Mouse (Mus musculus) forebrain, embryonic 14.5 days (tissue): ENCODE data around the gene Rasgrf1. TPM values are rescaled to one million over a fixed set of nuclear protein-coding genes. Genes with fewer than 3 reads are reported as not detected.

Source experiments
- ATAC-seq: fragments of 200-750 bp; cut with Nextera tagmentation; 2 replicates; pipeline ENCODE4 v1.8.0; 2017; ENCODE audit warnings: mild to moderate bottlenecking, moderate library complexity
- DNase-seq: peaks from one replicate; pipeline ENCODE4 v3.0.0-alpha.2; 2015; ENCODE audit warnings: low spot score
- H3K27ac ChIP-seq: fragments of 300-500 bp; sonication (generic); 2 replicates; pipeline ENCODE4 v1.5.1; 2014; ENCODE audit warnings: low read depth, mild to moderate bottlenecking, control low read depth, low read length, moderate library complexity
- H3K27me3 ChIP-seq: fragments of 300-500 bp; sonication (generic); replicated peaks from 2 replicates; pipeline ENCODE4 v1.6.1; 2014; ENCODE audit warnings: low read length, control low read depth, mixed read lengths; ENCODE audit not compliant: control insufficient read depth, insufficient read depth
- H3K36me3 ChIP-seq: fragments of 300-500 bp; sonication (generic); 2 replicates; pipeline ENCODE4 v1.6.1; 2014; ENCODE audit warnings: low read length, control low read depth; ENCODE audit not compliant: control insufficient read depth, insufficient read depth
- H3K4me1 ChIP-seq: fragments of 300-500 bp; sonication (generic); 2 replicates; pipeline ENCODE4 v1.6.1; 2014; ENCODE audit warnings: antibody characterized with exemption, low read length, control low read depth; ENCODE audit not compliant: control insufficient read depth, insufficient read depth
- H3K4me2 ChIP-seq: fragments of 300-500 bp; sonication (generic); 2 replicates; pipeline ENCODE4 v1.6.1; 2014; ENCODE audit warnings: mild to moderate bottlenecking, control low read depth, low read length
- H3K4me3 ChIP-seq: fragments of 300-500 bp; sonication (generic); 2 replicates; pipeline ENCODE4 v1.5.1; 2014; ENCODE audit warnings: low read depth, low read length, control low read depth
- H3K9ac ChIP-seq: fragments of 300-500 bp; sonication (generic); 2 replicates; pipeline ENCODE4 v1.6.1; 2014; ENCODE audit warnings: mild to moderate bottlenecking, low read length, control low read depth, moderate library complexity
- H3K9me3 ChIP-seq: fragments of 300-500 bp; sonication (generic); replicated peaks from 2 replicates; pipeline ENCODE4 v1.6.1; 2016; ENCODE audit warnings: low read length, control low read depth, mixed read lengths; ENCODE audit not compliant: control insufficient read depth
- WGBS: fragments of 180-500 bp; shearing (Covaris S2); extraction: QIAGEN DNeasy Blood & Tissue Kit; methylation state at CpG from one replicate; pipeline ENCODE4 v1.1.7; 2014; 5-methylcytosine and 5-hydroxymethylcytosine counted together
- polyA plus RNA-seq: library from polyadenylated mRNA; unstranded; fragments of >200 nt; fragmentation: Nextera tagmentation; extraction: Ambion mirVana; gene quantifications from 2 replicates; pipeline ENCODE4 v1.2.1, GENCODE M21; 2014

Rasgrf1 gene
- polyA plus RNA-seq, 1 experiment from 2014 or later: 3.8 TPM

DNA sequence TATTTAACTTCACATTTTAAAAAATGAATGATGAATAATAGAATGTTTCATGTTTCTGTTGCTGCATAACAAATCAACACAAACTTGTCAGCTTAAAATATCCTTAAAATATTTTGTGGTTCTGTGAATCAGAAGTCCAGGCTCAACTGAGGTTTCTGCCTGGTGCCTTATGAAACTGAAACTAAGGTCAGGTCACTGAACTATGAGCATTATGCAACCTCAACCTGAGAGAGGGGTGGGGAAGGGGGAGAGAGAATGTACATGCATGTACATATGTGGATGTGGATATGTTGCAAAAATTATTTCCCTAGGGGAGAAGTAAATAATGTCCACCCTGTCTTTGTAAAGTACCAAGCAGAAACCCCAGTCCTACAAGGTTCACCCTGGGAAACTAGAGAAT lies 18.8 kb downstream of the Rasgrf1 start:
- H3K36me3 ChIP-seq: no peaks in the 10 kb centered on the region
- H3K27me3 ChIP-seq: no peaks in the 10 kb centered on the region
- H3K4me2 ChIP-seq: no peak overlapping the region
- H3K4me3 ChIP-seq: no peak overlapping the region
- H3K9ac ChIP-seq: no peak overlapping the region
- H3K9me3 ChIP-seq: no peaks in the 10 kb centered on the region
- H3K27ac ChIP-seq: no peak overlapping the region
- H3K4me1 ChIP-seq: no peaks in the 10 kb centered on the region
- ATAC-seq (no peak), DNase-seq (no peak)

DNA sequence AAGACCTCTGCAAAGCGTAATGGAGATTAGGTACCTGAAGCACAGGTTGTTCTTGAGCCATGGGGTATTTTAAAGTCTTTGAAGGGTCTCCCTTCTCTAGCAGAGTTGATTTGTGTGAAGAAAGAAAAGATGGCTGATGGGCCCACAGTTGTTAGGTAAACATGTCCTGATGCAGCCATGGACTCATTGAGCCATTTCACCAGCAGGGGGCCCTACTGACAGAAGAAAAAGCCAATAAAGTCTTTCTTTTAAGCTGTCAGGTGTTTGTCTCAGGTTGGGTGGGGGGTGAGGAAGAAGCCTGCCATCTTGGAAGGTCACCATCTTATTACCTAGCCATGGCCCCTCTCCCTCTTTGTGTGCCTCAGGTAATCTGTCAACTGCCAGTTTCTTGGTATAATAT lies 30.7 kb downstream of the Rasgrf1 start:
- H3K27me3 ChIP-seq: no peaks in the 10 kb centered on the region
- no peaks in the 10 kb centered on the region for H3K4me1 ChIP-seq
- WGBS: 77% methylated on average over 1 of the region's 1 CpGs
- no peaks in the 10 kb centered on the region for H3K9me3 ChIP-seq
- H3K36me3 ChIP-seq: no peaks in the 10 kb centered on the region
- no peak overlapping the region for H3K4me2 ChIP-seq
- no peak overlapping the region for H3K27ac ChIP-seq
- no peak overlapping the region for H3K9ac ChIP-seq
- no peak for DNase-seq
- H3K4me3 ChIP-seq: no peak overlapping the region
- no peak for ATAC-seq

DNA sequence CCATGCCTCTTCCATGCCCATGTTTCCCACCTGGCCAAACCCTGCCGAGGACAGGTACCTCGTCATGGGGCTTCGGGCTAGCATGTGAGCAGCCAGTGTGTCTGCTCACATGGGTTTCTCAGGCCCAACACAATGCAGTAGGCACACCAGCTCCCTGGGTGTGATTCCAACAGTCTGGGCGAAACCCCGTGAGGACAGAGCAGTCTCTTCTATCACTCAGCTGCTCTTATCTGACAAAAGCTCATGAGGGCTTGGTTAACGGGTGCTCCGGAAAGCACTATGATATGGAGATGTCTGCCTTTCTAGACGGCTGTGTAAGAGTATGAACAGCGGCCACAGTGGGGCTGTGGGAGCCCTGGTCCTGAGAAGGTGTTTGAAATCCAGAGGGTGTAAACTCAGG lies 37.1 kb downstream of the Rasgrf1 start:
- Histone ChIP-seq H3K9me3 (no peaks in the 10 kb centered on the region), H3K27ac (no peak overlapping the region), H3K9ac (no peak overlapping the region), H3K4me1 (no peaks in the 10 kb centered on the region), H3K36me3 (no peaks in the 10 kb centered on the region), H3K4me3 (no peak overlapping the region), H3K27me3 (no peaks in the 10 kb centered on the region), H3K4me2 (no peak overlapping the region)
- 91% methylated on average over 9 of the region's 9 CpGs for WGBS
- ATAC-seq (no peak), DNase-seq (no peak)

DNA sequence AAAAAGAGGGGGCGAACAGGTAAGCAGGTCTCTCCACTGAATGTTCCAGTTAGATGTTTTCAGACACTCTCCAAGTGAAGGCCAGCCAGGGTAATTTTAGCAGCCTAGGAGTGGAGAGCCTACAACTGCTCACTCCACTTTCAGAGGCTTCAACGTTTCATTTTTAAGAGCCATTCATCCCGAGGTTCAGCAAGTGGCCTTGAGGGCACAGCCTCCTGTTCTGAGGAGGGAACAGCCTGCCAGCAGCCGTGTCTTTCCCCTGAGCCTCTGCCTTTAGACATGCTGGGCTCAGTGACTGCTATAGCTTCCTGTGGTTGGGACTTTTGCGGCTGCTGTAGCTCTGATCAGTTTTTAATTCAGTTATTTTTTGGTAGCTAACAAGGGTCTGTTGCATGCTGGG lies 38.9 kb downstream of the Rasgrf1 start:
- Histone ChIP-seq H3K4me3 (no peak overlapping the region), H3K27me3 (no peaks in the 10 kb centered on the region), H3K9ac (no peak overlapping the region), H3K4me1 (no peaks in the 10 kb centered on the region), H3K9me3 (no peaks in the 10 kb centered on the region), H3K36me3 (no peaks in the 10 kb centered on the region), H3K4me2 (no peak overlapping the region), H3K27ac (no peak overlapping the region)
- 59% methylated on average over 5 of the region's 5 CpGs for WGBS
- no peak for DNase-seq
- ATAC-seq: no peak

DNA sequence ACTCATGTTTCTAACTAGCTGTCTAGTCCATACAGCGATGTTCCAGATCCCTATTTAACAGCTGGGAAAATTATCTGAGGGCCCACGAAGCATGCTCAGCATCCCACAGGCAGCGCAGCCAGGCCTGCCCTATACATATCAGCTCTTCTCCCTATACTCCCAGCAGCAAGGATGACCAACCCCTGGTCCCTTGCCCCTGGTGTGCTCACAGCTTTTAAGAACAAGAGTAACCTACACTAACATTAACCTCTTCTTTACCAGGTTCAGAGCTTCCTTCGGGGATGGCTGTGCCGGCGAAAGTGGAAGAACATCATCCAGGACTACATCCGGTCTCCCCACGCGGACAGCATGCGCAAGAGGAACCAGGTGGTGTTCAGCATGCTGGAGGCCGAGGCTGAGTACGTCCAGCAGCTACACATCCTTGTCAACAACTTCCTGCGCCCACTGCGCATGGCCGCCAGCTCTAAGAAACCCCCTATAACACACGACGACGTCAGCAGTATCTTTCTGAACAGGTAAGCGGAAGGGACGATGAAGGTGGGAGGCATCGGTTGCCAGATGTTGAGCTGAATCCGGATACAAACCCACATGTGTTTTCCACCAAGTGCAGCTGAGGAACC lies 44.0 kb downstream of the Rasgrf1 start:
- Histone ChIP-seq H3K4me1 (no peaks in the 10 kb centered on the region), H3K9me3 (no peaks in the 10 kb centered on the region), H3K27ac (no peak overlapping the region), H3K27me3 (no peaks in the 10 kb centered on the region), H3K4me3 (no peak overlapping the region), H3K4me2 (no peak overlapping the region), H3K9ac (no peak overlapping the region), H3K36me3 (no peaks in the 10 kb centered on the region)
- 94% methylated on average over 22 of the region's 22 CpGs for WGBS
- ATAC-seq (no peak), DNase-seq (no peak)

DNA sequence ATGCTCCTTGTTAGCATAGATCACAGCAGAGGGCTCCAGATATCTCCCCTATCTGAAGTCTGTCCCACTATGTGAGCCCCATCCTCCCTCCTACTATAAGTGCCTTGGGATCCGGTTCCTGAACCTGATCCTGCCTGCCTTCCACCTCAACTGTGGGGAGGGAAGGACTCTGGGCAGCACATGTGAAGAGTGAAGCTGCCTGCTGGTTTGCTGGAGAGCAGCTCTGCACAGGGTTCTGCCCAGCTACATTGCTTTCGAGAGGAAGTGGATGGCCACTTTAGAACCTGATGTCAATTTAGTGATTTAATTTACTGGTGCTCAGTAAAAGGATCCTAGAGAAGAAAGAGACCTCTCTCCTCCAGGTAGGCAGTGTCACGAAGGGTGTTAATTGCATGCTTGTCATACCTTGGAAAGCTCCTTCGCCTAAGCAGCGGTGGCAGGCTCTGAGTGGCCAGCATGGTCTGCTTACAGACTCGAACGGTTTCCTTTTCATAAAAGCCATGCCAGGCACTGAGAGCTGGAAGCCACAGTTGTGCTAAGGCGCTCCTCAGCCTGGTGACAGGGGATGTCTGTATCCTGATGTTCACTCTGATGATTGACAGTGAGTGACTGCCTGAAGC lies 45.3 kb downstream of the Rasgrf1 start:
- H3K4me3 ChIP-seq: no peak overlapping the region
- DNase-seq: no peak
- no peak overlapping the region for H3K27ac ChIP-seq
- no peaks in the 10 kb centered on the region for H3K4me1 ChIP-seq
- no peak overlapping the region for H3K4me2 ChIP-seq
- H3K9me3 ChIP-seq: no peaks in the 10 kb centered on the region
- no peak overlapping the region for H3K9ac ChIP-seq
- 74% methylated on average over 8 of the region's 8 CpGs for WGBS
- no peak for ATAC-seq
- no peaks in the 10 kb centered on the region for H3K36me3 ChIP-seq
- no peaks in the 10 kb centered on the region for H3K27me3 ChIP-seq

DNA sequence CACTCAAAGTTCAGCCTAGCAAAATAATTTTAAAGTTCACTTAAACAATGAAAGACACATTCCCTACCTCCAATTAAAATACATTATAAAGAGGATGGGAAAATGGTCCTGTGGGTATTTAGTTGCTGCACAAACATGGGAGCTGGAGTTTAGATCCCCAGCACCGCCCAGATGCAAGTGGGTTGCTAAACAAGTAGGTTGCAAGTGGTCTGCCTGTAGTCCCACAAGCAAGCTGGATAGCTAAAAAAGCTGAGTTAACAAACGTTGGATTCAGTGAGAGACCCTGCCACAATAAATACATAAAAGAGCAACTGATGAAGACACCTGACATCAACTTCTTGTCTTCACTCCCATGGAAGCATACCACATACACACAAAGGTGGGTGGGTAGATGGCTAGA lies 49.3 kb downstream of the Rasgrf1 start:
- Histone ChIP-seq H3K4me1 (no peaks in the 10 kb centered on the region), H3K27ac (no peak overlapping the region), H3K4me3 (no peak overlapping the region), H3K9ac (no peak overlapping the region), H3K36me3 (no peaks in the 10 kb centered on the region), H3K9me3 (no peaks in the 10 kb centered on the region), H3K27me3 (no peaks in the 10 kb centered on the region), H3K4me2 (no peak overlapping the region)
- DNase-seq (no peak), ATAC-seq (no peak)
- 78% methylated on average over 2 of the region's 2 CpGs for WGBS

DNA sequence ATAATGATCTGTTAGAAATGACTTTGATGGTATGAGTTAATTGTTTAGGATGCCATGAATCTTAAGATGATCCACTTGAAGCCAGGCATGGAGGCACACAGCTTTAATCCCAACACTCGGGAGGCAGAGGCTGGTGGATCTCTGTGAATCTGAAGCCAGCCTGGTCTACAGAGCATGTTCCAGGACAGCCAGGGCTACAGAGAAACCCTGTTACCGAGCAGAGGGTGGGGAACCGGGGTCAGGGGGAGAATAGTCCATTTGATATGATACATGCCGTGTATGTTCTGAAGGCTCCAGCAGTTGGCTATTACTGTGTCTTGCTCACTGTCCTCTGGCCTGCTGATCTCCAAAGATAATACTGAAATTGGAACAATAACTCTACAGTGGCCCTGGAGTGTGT lies 54.4 kb downstream of the Rasgrf1 start:
- ATAC-seq (no peak), DNase-seq (no peak)
- Histone ChIP-seq H3K4me1 (no peaks in the 10 kb centered on the region), H3K4me3 (no peak overlapping the region), H3K27me3 (no peaks in the 10 kb centered on the region), H3K9me3 (no peaks in the 10 kb centered on the region), H3K27ac (no peak overlapping the region), H3K4me2 (no peak overlapping the region), H3K9ac (no peak overlapping the region), H3K36me3 (no peaks in the 10 kb centered on the region)
- 87% methylated on average over 4 of the region's 4 CpGs for WGBS

DNA sequence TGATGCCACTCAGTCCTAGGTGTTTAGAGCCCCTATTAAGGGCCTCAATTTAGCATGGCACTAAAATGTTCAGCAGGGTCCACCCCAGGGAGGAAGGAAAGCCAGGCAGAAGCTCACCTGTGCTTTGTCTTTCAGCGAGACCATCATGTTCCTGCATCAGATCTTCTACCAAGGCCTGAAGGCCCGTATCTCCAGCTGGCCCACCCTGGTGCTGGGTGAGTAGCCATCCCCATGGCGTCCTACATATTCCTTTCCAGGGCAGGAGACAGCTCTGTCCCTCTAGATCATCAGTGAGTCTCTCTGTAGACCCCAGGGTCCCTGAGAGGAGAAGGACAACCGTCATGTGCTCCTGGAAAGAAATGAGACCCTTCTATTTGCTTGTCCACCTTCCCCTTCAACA lies 58.0 kb downstream of the Rasgrf1 start:
- Histone ChIP-seq H3K4me1 (no peaks in the 10 kb centered on the region), H3K4me2 (no peak overlapping the region), H3K27ac (no peak overlapping the region), H3K4me3 (no peak overlapping the region), H3K36me3 (no peaks in the 10 kb centered on the region), H3K9me3 (no peaks in the 10 kb centered on the region), H3K9ac (no peak overlapping the region), H3K27me3 (no peaks in the 10 kb centered on the region)
- DNase-seq (no peak), ATAC-seq (no peak)
- WGBS: 84% methylated on average over 4 of the region's 4 CpGs
